ENCODE assay signal across 8 mouse cellular contexts in the genomic region with DNA sequence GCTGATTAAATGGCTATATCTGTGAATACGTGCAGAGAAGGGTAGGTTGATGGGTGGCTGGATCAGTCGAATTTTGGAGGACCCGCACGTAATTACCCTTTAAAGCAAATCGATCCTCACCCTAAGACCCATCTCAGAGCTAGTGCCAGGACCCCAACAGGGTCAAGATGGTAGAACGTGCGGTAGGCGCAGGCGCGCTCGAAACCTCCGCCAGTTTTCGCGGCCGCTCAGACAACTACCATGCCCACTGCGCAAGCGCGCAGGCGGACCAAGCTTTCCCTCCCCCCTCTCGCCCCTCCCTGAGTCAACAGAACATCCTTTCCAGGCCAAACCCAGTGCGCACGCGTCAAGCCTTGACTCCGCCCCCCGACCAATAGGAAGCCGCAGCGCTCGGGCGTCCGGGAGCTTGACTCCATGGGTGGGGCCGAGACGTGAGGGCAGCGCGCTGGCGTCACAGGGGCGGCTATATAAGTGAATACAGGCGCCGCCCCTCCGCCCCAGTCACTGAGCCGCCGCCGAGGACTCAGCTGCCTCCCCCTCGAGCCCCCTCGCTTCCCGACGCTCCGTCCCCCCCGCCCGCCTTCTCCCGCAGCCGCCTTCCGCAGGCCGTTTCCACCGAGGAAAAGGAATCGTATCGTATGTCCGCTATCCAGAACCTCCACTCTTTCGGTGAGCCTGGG. TPM values are rescaled to one million over a fixed set of nuclear protein-coding genes. Genes with fewer than 3 reads are reported as not detected.
DNase-seq lines count a peak whose midpoint lies in the region; ATAC-seq lines count a peak whose summit lies in the region.

A gene (plus strand): TSS at position 394 of the 680 bp plus-strand sequence.

- DNase-seq in adipocyte (ENCODE audit: low spot score), result peak; percentile 100
- peak; percentile 100 for DNase-seq in embryo, embryonic 10 days (ENCODE audit: low spot score)
- peak; percentile 100 for DNase-seq in gastrocnemius, postnatal 10 days
- peak; percentile 100 for DNase-seq in induced T-regulatory cell, adult 2 months (ENCODE audit: low read depth)
- DNase-seq in left cerebral cortex, adult 9 months (ENCODE audit: low spot score in 2 of 2), result peak; percentile 99 to 100
- DNase-seq in right cerebral cortex, postnatal 14 days, result peak; percentile 100
- peak; percentile 100 for DNase-seq in urinary bladder, postnatal 36 days (ENCODE audit: low spot score in 2 of 2)

- ATAC-seq in megakaryocyte progenitor cell, adult 5-6 weeks (replicated peaks; ENCODE audit: poor library complexity), result peak; percentile 78

RNA-seq across cellular contexts. Expression of the gene that starts here (rescaled TPM):
- total RNA-seq in gastrocnemius, postnatal 10 days (2021), result 100 to 1,000 TPM; 838 to 840 TPM
- 1,262 and 1,322 TPM in 2 replicates for total RNA-seq in megakaryocyte progenitor cell, adult 5-6 weeks (2015)
- 95.6 and 142 TPM in 2 replicates for total RNA-seq in megakaryocyte progenitor cell, adult 5-6 weeks (2017)

Comparison
In these comparisons a context has a peak if more than half of its experiments do, and no peak if none do; other contexts are left out.
1. Peak in every context shown above with its lines: DNase-seq and ATAC-seq.